Mouse (Mus musculus) lung, adult 2 months (tissue): Measurements from ENCODE around the gene Hells. TPM values are rescaled to one million over a fixed set of nuclear protein-coding genes. Genes with fewer than 3 reads are reported as not detected.
A peak's percentile ranks its signal among the peaks of the same experiment; 100 is the strongest.

Experiments
- DNase-seq: peaks from one replicate; pipeline ENCODE4 v3.0.0; 2022
- H3K4me1 ChIP-seq: fragments of 200-500 bp; 2 replicates; pipeline ENCODE4 v1.6.1; 2011; ENCODE audit warnings: low read length; ENCODE audit not compliant: control insufficient read depth, insufficient read depth
- H3K4me3 ChIP-seq: fragments of 200-500 bp; replicated peaks from 2 replicates; pipeline ENCODE3; 2011; ENCODE audit warnings: low read depth, mild to moderate bottlenecking, control low read depth, low read length; ENCODE audit errors: extremely low read depth
- CTCF ChIP-seq: fragments of 200-500 bp; IDR thresholded peaks from 2 replicates; pipeline ENCODE4 v1.5.1; 2011; ENCODE audit warnings: mild to moderate bottlenecking, low read length, control low read depth; ENCODE audit not compliant: insufficient read depth
- POLR2A ChIP-seq: fragments of 200-500 bp; IDR thresholded peaks from 2 replicates; pipeline ENCODE4 v1.6.1; 2011; ENCODE audit warnings: low read depth, mild to moderate bottlenecking, control low read depth, low read length, borderline replicate concordance; ENCODE audit errors: extremely low read depth
- WGBS: fragments of 180-500 bp; shearing (Covaris S2); methylation state at CpG from one replicate; pipeline ENCODE4 v1.1.7; 2018; 5-methylcytosine and 5-hydroxymethylcytosine counted together
- polyA plus RNA-seq: library from polyadenylated mRNA; depleted of rRNA; stranded (reverse); fragments of >200 nt; gene quantifications from 2 replicates; pipeline ENCODE4 v1.2.3, GENCODE M21; 2012; rRNA removed

Hells gene
- polyA plus RNA-seq = 0.12 and 0.44 TPM in 2 replicates

DNA sequence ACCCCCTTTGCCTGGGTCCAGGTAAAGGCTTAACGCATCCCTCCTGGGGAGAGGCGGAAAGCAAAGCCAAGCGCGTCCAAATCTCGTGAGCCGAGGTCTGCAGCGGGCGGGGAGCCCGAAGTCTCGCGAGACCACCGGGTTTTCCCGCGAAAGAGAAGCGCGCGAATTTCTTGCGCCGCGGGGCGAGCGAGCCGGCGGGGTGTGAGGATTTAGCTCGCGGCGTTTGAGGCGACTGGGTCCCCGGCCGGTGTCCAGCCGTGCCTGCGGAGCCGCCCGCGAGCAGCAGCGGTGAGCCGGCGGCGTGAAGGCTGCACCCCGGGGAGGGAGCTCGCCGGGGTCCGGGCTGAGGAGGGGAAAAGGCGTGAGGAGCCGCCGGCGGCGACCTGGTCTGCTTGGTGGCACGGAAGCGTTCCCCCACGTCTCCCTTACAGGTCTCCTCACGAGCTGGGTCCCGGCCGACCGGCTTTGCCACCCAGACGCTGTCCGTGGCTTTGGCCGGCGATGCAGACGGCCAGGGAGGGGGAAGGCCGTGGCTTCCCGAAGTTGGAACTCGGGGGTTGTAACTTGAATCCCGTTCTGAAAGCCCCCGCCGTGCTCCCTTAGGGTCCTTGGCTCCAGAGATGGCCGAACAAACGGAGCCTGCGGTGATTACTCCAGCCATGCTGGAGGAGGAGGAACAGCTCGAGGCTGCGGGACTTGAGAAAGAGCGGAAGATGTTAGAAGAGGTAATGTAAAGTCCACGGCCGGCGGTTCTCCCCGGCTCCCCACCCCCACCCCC, at the start of gene Hells:
Gene Hells, plus strand, starts transcription at position 128 of the 778 bp plus-strand sequence.
- Histone ChIP-seq H3K4me3 (peak within 1 kb of the TSS; percentile 89), H3K4me1 (no peaks in the 10 kb centered on the region)
- peak; percentile 45; the same call in 1 of the 2 replicates for TF ChIP-seq POLR2A
- no peak for TF ChIP-seq CTCF
- WGBS = under 1% methylated on average over 76 of the region's 76 CpGs
- DNase-seq = peak; percentile 77

- 51% methylated on average over 12 of the region's 12 CpGs for WGBS
- no peak for TF ChIP-seq POLR2A
- no peak for TF ChIP-seq CTCF
- DNase-seq = no peak
- Histone ChIP-seq H3K4me1 (no peaks in the 10 kb centered on the region), H3K4me3 (no peak overlapping the region)
Measured at GRCm38 (mm10) chr19:38901146-38902135, 29.3 kb upstream of the Hells start.

GRCm38 (mm10) chr19:38902501-38902900, 28.2 kb upstream of the Hells start:
- TF ChIP-seq CTCF (no peak), POLR2A (no peak)
- H3K4me1 ChIP-seq = no peaks in the 10 kb centered on the region
- no peak for DNase-seq
- no peak overlapping the region for H3K4me3 ChIP-seq
- WGBS = 89% methylated on average over 5 of the region's 5 CpGs

DNA sequence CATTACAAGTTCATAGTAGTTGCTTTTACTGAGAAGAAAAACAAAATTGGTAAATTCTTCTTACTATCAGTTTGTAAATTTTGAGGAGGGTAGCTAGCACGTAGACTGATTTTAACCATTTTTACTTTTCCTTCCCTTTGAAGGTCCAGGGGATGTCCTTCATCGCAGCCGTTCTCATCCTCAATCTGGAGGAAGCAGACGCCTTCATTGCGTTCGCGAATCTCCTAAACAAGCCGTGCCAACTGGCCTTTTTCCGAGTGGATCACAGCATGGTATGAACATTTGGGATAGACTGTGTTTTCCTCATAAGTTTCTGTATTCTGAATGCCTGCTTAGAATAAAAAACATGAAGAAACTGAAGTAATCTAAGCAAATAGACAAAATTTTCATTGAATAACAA, 16.9 kb upstream of the Hells start:
- WGBS = 86% methylated on average over 9 of the region's 9 CpGs
- H3K4me1 ChIP-seq = no peaks in the 10 kb centered on the region
- TF ChIP-seq POLR2A = no peak
- no peak for TF ChIP-seq CTCF
- no peak overlapping the region for H3K4me3 ChIP-seq
- DNase-seq = no peak

DNA sequence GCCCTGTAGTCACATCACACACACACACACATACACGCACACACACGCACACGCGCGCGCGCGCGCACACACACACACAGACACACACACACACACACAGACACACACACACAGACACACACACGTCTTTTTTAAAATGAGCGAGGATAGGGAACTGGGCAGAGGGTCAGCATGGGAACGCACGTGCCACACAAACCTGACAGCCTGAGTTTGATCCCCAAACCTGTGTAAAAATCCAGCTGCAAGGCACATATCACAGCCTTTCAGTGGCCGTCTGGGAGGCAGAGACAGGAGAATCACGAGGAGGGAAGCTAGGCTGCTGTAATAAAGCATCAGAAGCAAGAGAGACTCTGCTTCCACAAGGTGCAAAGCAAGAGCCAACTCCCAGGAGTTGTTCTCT, 15.8 kb upstream of the Hells start:
- Histone ChIP-seq H3K4me3 (no peak overlapping the region), H3K4me1 (no peaks in the 10 kb centered on the region)
- TF ChIP-seq POLR2A (no peak), CTCF (no peak)
- 94% methylated on average over 15 of the region's 15 CpGs for WGBS
- no peak for DNase-seq

DNA sequence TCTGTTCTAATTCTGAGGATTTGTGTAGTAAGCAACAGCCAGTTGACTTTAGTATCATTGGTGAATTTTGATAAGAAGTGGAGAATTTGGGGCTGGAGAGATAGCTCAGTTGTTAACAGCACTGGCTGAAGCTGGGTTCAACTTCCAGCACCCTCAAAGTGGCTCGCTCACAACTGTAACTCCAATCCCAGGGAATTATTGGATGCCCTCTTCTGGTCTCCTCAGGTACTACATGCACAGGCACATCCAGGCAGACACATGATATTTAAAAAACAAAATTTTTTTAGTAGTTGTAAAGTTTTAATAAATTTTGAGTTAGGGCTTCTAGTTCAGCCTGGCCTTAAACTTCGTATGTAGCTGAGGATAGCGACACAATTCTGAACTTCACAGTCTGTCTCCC, 15.0 kb upstream of the Hells start:
- WGBS = 52% methylated on average over 3 of the region's 3 CpGs
- H3K4me1 ChIP-seq = no peaks in the 10 kb centered on the region
- TF ChIP-seq POLR2A = no peak
- TF ChIP-seq CTCF = peak; percentile 35; the same call in 1 of the 2 replicates
- no peak overlapping the region for H3K4me3 ChIP-seq
- DNase-seq = peak; percentile 20

DNA sequence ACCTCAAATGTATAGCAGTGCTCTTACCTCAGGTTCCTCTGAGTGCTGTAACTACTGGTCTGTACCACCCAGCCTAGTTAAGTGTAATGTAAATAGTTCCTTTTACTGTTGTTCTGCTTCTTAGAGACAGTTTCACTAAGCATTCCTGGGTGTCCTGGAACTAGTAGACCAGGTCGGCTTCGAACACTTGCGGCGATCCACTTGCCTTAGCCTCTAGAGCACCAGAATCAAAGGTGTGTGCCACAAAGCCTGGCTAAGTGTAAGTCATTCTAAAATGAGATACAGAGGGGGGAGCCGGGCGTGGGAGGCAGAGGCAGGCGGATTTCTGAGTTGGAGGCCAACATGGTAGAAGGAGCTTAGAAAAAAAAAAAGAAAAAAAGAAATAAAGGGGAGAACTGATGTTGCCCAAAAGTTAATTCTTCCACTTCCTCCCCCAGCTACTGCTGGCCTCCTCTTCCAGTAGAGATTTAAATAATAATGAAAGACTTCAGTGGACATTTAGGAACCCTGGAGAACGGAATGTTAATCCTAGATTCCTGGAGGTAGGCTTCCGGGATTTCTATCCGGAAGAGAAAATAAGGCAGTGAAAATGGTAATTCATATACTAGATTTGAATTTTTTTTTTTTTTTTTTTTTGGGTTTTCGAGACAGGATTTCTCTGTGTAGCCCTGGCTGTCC, 2.1 kb upstream of the Hells start:
- Histone ChIP-seq H3K4me3 (no peak overlapping the region), H3K4me1 (no peaks in the 10 kb centered on the region)
- TF ChIP-seq POLR2A (no peak), CTCF (no peak)
- 92% methylated on average over 11 of the region's 11 CpGs for WGBS
- no peak for DNase-seq

DNA sequence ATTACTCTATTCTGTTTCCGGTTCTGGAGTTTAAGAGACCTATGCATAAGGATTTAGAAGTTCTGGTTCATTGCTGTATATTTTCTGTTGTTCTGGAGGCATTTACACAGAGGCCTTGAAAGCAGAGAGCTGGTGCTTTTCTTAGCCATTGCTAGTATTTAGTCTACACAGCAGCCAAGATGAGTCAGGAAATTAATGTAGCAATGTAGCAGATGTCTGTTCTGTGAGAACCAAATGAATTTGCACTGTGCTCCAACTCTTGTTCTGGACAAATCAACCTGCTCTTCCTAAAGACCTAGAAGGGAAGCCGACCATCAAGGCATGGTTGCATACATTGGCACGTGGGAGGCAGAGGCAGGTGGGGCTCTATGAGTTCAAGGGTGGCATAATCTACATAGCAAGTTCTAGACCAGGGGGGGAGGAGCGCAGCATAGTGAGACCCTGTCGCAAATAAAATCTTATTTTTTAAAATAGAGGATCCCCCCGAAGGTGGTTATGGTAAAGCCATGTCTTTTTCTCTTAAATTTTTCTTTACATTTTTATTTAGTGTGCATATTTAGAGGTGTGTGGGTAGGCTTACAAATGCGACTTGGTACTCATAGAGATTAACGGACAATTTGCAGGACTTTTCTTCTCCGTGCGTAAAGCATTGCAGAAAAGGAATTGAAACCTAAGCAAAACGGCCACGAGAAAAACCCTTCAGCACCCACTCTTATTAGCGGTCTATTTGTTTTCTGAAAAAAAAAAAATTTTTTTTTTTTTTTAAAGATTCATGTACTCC, 1.1 kb upstream of the Hells start:
- 53% methylated on average over 13 of the region's 13 CpGs for WGBS
- H3K4me3 ChIP-seq = no peak overlapping the region
- no peak for TF ChIP-seq CTCF
- no peak for TF ChIP-seq POLR2A
- no peak for DNase-seq
- H3K4me1 ChIP-seq = no peaks in the 10 kb centered on the region
